Mouse (Mus musculus) liver, embryonic 18 days (tissue): ENCODE data around the gene Icam5. TPM values are rescaled to one million over a fixed set of nuclear protein-coding genes. Genes with fewer than 3 reads are reported as not detected.

Experiments used
- polyA plus RNA-seq: library from polyadenylated mRNA; depleted of rRNA; stranded (reverse); fragments of >200 nt; gene quantifications from 2 replicates; pipeline ENCODE4 v1.2.3, GENCODE M21; 2012; rRNA removed

Gene Icam5
- 0.29 and 0.32 TPM in 2 replicates for polyA plus RNA-seq

GRCm38 (mm10) chr9:21031896-21032351 lies at the start of gene Icam5:
Gene Icam5, plus strand, starts transcription at chr9:21032073.

GRCm38 (mm10) chr9:21002627-21003551 lies 29.0 kb upstream of the Icam5 start, which contains the start of gene Mrpl4:
Gene Mrpl4, plus strand, starts transcription at chr9:21002738.

GRCm38 (mm10) chr9:21015571-21016130 lies 16.2 kb upstream of the Icam5 start, which contains the start of gene Icam1:
Gene Icam1, plus strand, starts transcription at chr9:21015985.

GRCm38 (mm10) chr9:21029291-21030054 lies 2.4 kb upstream of the Icam5 start, which contains the start of gene Icam4:
Gene Icam4, plus strand, starts transcription at chr9:21029373.

GRCm38 (mm10) chr9:21067006-21067684 lies 35.3 kb downstream of the Icam5 start, which contains the start of gene Zglp1:
Gene Zglp1, minus strand, starts transcription at chr9:21067093.

GRCm38 (mm10) chr9:21073044-21073840 lies 41.4 kb downstream of the Icam5 start, which contains the start of the genes Gm49373 and Fdx1l:
Gene Gm49373, minus strand, starts transcription at chr9:21073096.
Gene Fdx1l, minus strand, starts transcription at chr9:21073614.

Other genes starting within 250 kb of the Icam5 start
- gene Col5a3, start 217.0 kb upstream of the Icam5 start, polyA plus RNA-seq = 1.7 and 1.8 TPM in 2 replicates
- gene Rdh8, start 213.6 kb upstream of the Icam5 start, polyA plus RNA-seq = not detected in 2 replicates
- 39.6 and 46.0 TPM in 2 replicates for gene A230050P20Rik, start 163.4 kb upstream of the Icam5 start, polyA plus RNA-seq
- 12.0 and 12.6 TPM in 2 replicates for gene Angptl6, start 152.3 kb upstream of the Icam5 start, polyA plus RNA-seq
- 46.3 and 57.8 TPM in 2 replicates for gene Ppan, start 143.9 kb upstream of the Icam5 start, polyA plus RNA-seq
- 76.5 and 83.2 TPM in 2 replicates for gene Eif3g, start 133.4 kb upstream of the Icam5 start, polyA plus RNA-seq
- gene Dnmt1, start 72.2 kb upstream of the Icam5 start, polyA plus RNA-seq = 25.1 and 28.7 TPM in 2 replicates
- 1.5 and 1.7 TPM in 2 replicates for gene S1pr2, start 55.3 kb upstream of the Icam5 start, polyA plus RNA-seq
- gene Mrpl4, start 29.3 kb upstream of the Icam5 start, polyA plus RNA-seq = 26.8 and 27.0 TPM in 2 replicates
- gene Icam1, start 16.1 kb upstream of the Icam5 start, polyA plus RNA-seq = 10.1 and 10.5 TPM in 2 replicates
- gene Icam4, start 2.7 kb upstream of the Icam5 start, polyA plus RNA-seq = 20.4 and 20.9 TPM in 2 replicates
- 0.14 TPM in 1 of 2 replicates, not detected in the other for gene Zglp1, start 35.0 kb downstream of the Icam5 start, polyA plus RNA-seq
- 0.42 TPM in 2 replicates for gene Gm49373, start 41.0 kb downstream of the Icam5 start, polyA plus RNA-seq
- 25.0 and 27.6 TPM in 2 replicates for gene Fdx1l, start 41.5 kb downstream of the Icam5 start, polyA plus RNA-seq
- 1.0 and 1.2 TPM in 2 replicates for gene Gm38431, start 59.9 kb downstream of the Icam5 start, polyA plus RNA-seq
- gene Raver1, start 59.9 kb downstream of the Icam5 start, polyA plus RNA-seq = 14.5 and 16.7 TPM in 2 replicates
- gene Tyk2, start 99.2 kb downstream of the Icam5 start, polyA plus RNA-seq = 7.8 and 8.0 TPM in 2 replicates
- 88.6 and 96.9 TPM in 2 replicates for gene Cdc37, start 117.9 kb downstream of the Icam5 start, polyA plus RNA-seq
- gene Pde4a, start 133.6 kb downstream of the Icam5 start, polyA plus RNA-seq = 1.5 and 1.6 TPM in 2 replicates
- 17.2 and 17.3 TPM in 2 replicates for gene Keap1, start 207.3 kb downstream of the Icam5 start, polyA plus RNA-seq
- gene S1pr5, start 216.4 kb downstream of the Icam5 start, polyA plus RNA-seq = 0.10 TPM in 2 replicates
- 28.1 and 29.4 TPM in 2 replicates for gene Atg4d, start 233.2 kb downstream of the Icam5 start, polyA plus RNA-seq